In the genomic region with DNA sequence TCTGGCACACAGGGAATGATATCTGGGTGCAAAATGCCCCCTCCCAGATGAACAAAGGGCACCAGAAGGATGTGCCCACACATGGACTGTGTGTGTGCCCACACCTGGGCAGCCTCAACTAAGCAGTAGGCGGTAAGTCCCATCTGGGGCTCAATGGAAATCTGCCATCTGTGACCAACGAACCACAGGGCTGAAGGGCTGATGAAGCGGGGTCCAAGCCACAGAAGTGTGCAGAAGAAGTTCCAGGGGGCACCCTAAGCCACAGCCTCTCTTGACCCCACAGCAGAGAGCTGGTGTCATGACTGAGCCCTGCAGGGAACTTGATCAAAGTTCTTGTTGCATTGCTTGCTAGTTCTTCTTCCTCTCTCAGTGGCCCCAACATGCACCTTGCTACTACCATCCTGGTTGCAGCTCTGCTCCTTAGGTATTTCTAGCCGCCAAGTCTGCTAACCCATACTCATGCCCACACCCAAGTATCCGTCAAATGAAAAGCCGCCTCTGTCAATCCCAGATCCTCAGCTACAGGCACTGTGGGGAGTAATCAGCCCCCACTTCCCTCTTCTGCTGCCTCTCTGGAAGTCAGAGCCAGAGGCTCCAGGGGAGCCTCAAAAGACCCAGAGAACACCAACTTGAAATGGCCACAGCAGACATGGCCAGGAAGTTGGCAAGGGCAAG, we compare ENCODE assay signal across 12 mouse cellular contexts. TPM values are rescaled to one million over a fixed set of nuclear protein-coding genes. Genes with fewer than 3 reads are reported as not detected.
A peak's percentile ranks its signal among the peaks of the same experiment; 100 is the strongest.
DNase-seq lines count a peak whose midpoint lies in the region; ATAC-seq lines count a peak whose summit lies in the region.
"Had no signal": no experiment of that assay in that cellular context is flagged by ENCODE, and none has a peak within 500 bp of the region (broad histone marks: within the 10 kb centered on the region; RNA-seq: fewer than 3 reads in every experiment).

No protein-coding gene starts in this region.

- H3K27me3 ChIP-seq in kidney, embryonic 14.5 days (ENCODE audit: control insufficient read depth, insufficient read depth, low read length), result no peaks in the 10 kb centered on the region

- H3K27ac ChIP-seq in kidney, embryonic 14.5 days (ENCODE audit: low read depth, low read length), result peak overlapping the region; percentile 38; the same call in 1 of the 2 replicates
- peak overlapping the region; percentile 71 for H3K27ac ChIP-seq in brown adipose tissue, adult 24 weeks (replicated peaks; ENCODE audit: low read depth, low read length)

- H3K4me2 ChIP-seq in kidney, embryonic 14.5 days (replicated peaks; ENCODE audit: low read depth, low read length), result no peak overlapping the region

- no peaks in the 10 kb centered on the region for H3K36me3 ChIP-seq in kidney, embryonic 14.5 days (ENCODE audit: control insufficient read depth, insufficient read depth, low read length)

- H3K4me3 ChIP-seq in kidney, embryonic 14.5 days (ENCODE audit: low read length), result no peak overlapping the region
- H3K4me3 ChIP-seq in brown adipose tissue, adult 24 weeks (ENCODE audit: insufficient read depth, low read depth, low read length), result no peak overlapping the region

- 85% methylated on average over 6 of the region's 6 CpGs for WGBS in kidney, embryonic 14.5 days

- no peak overlapping the region for H3K9ac ChIP-seq in kidney, embryonic 14.5 days (ENCODE audit: low read depth, low read length)

- DNase-seq in kidney, adult 11 months, result no peak
- peak; percentile 80 for DNase-seq in A20 (ENCODE audit: low read depth, low spot score)
- DNase-seq in cerebellum, adult 11-12 months, result no peak
- DNase-seq in adrenal gland, postnatal 25 days, result no peak
- DNase-seq: cerebellum, adult 11 months; embryo, embryonic 11 days; layer of hippocampus, adult 9-11 months; midbrain, embryonic 14.5 days had no signal

- ATAC-seq in kidney, embryonic 14.5 days (ENCODE audit: low FRiP score, low TSS enrichment), result no peak
- peak; percentile 55 for ATAC-seq in megakaryocyte, adult 5-6 weeks (ENCODE audit: poor library complexity, severe bottlenecking)
- no peak for ATAC-seq in megakaryocyte-erythroid progenitor cell, adult 5-6 weeks (replicated peaks; ENCODE audit: low FRiP score, low TSS enrichment, poor library complexity, severe bottlenecking)

- H3K9me3 ChIP-seq in kidney, embryonic 14.5 days (ENCODE audit: control insufficient read depth, low read length), result no peaks in the 10 kb centered on the region

- peaks cover 30% of the 10 kb centered on the region for H3K4me1 ChIP-seq in kidney, embryonic 14.5 days (ENCODE audit: control insufficient read depth, insufficient read depth, low read length)
- H3K4me1 ChIP-seq in brown adipose tissue, adult 24 weeks (ENCODE audit: control insufficient read depth, insufficient read depth, insufficient read length, low read length), result peaks cover 63% of the 10 kb centered on the region

RNA-seq across cellular contexts. Expression of a gene that starts 58.7 kb away (rescaled TPM):
- polyA plus RNA-seq in kidney, embryonic 14.5 days (2014; fragmentation: Nextera tagmentation; extraction: Ambion mirVana), result 10.2 and 18.4 TPM in 2 replicates
- polyA plus RNA-seq in brown adipose tissue, adult 24 weeks (2012; ENCODE audit: insufficient read depth, insufficient read length, missing spikeins), result 65.8 and 126 TPM in 2 replicates
- total RNA-seq in megakaryocyte, adult 5-6 weeks (2015), result 10.4 and 10.7 TPM in 2 replicates
- total RNA-seq in megakaryocyte, adult 5-6 weeks (2017), result 14.0 and 16.6 TPM in 2 replicates
- 7.4 and 12.1 TPM in 2 replicates for total RNA-seq in megakaryocyte-erythroid progenitor cell, adult 5-6 weeks (2014; fragmentation: Nextera tagmentation)
- total RNA-seq in megakaryocyte-erythroid progenitor cell, adult 5-6 weeks (2017), result 4.9 and 6.5 TPM in 2 replicates
- total RNA-seq in adrenal gland, postnatal 25 days (2021), result 43.3 and 47.7 TPM in 2 replicates
